ENCODE assay signal across 11 mouse cellular contexts in the genomic region with DNA sequence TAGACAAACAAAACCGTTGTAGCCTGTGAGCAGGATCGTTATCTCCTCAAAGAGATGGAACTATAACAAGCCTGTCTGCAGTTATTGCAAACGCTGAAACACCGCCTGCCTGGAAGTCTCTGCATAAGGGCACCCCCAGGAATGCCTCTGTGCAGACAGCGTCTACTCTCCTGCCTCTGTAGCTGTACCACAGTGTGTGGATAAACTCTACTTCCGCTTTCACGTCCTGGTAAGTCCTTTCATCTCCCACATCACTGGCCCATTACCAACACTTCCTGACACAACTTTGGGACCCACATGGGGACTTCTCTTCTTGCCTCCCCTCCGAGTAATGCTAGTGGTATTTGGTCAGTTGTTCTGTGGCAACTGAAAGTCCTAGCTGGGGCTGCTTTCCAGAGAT.
"Had no signal": no experiment of that assay in that cellular context is flagged by ENCODE, and none has a peak within 500 bp of the region (broad histone marks: within the 10 kb centered on the region; RNA-seq: fewer than 3 reads in every experiment).

No protein-coding gene starts in this region.

- H3K27ac ChIP-seq: kidney, postnatal 0 days; layer of hippocampus, adult 2 months; limb, embryonic 10.5 days; limb, embryonic 13.5 days; liver, embryonic 12.5 days; liver, embryonic 15.5 days; lung, embryonic 15.5 days had no signal

- DNase-seq: kidney, postnatal 25 days; liver; thymus, adult 18-20 months; thymus, postnatal 36 days had no signal

- H3K4me3 ChIP-seq: layer of hippocampus, adult 2 months; limb, embryonic 10.5 days; limb, embryonic 13.5 days; liver, embryonic 12.5 days; liver, embryonic 15.5 days; lung, embryonic 15.5 days had no signal

- ATAC-seq: liver, embryonic 12.5 days had no signal
